Mouse (Mus musculus) brain, embryonic 14.5 days (tissue): ENCODE measurements around the gene E2f7.
A peak's percentile ranks its signal among the peaks of the same experiment; 100 is the strongest.

Source experiments
- CTCF ChIP-seq: fragments of 200-500 bp; IDR thresholded peaks from 2 replicates; pipeline ENCODE4 v1.5.1; 2012; ENCODE audit warnings: inconsistent platforms, mild to moderate bottlenecking, moderate library complexity, borderline replicate concordance; ENCODE audit not compliant: insufficient read depth, insufficient read length; ENCODE audit errors: extremely low read depth
- POLR2A ChIP-seq: fragments of 200-500 bp; IDR thresholded peaks from 2 replicates; pipeline ENCODE4 v1.6.1; 2012; ENCODE audit warnings: mild to moderate bottlenecking, inconsistent platforms, borderline replicate concordance; ENCODE audit not compliant: poor library complexity, insufficient read depth, insufficient read length, severe bottlenecking; ENCODE audit errors: extremely low read depth

- TF ChIP-seq CTCF = peak; percentile 92
- TF ChIP-seq POLR2A = no peak
Observed at GRCm38 (mm10) chr10:110794564-110795205, 49.4 kb downstream of the E2f7 start.
